Mouse (Mus musculus) liver, embryonic 13.5 days (tissue): ENCODE results near the gene D430019H16Rik. TPM values are rescaled to one million over a fixed set of nuclear protein-coding genes. Genes with fewer than 3 reads are reported as not detected.

Experiments used
- ATAC-seq: fragments of 200-750 bp; cut with Nextera tagmentation; 2 replicates; pipeline ENCODE4 v1.8.0; 2017; ENCODE audit warnings: low read depth, mild to moderate bottlenecking, moderate number of reproducible peaks, moderate library complexity
- DNase-seq: peaks from one replicate; pipeline ENCODE4 v3.0.0; 2022
- H3K27ac ChIP-seq: fragments of 300-500 bp; sonication (generic); 2 replicates; pipeline ENCODE4 v1.5.1; 2015; ENCODE audit warnings: moderate library complexity, mild to moderate bottlenecking, inconsistent platforms
- H3K27me3 ChIP-seq: fragments of 300-500 bp; sonication (generic); 2 replicates; pipeline ENCODE4 v1.6.1; 2015; ENCODE audit warnings: mild to moderate bottlenecking, inconsistent platforms
- H3K36me3 ChIP-seq: fragments of 300-500 bp; sonication (generic); 2 replicates; pipeline ENCODE4 v1.6.1; 2015; ENCODE audit warnings: mild to moderate bottlenecking, inconsistent platforms
- H3K4me1 ChIP-seq: fragments of 300-500 bp; sonication (generic); replicated peaks from 2 replicates; pipeline ENCODE4 v1.6.1; 2015; ENCODE audit warnings: inconsistent platforms
- H3K4me2 ChIP-seq: fragments of 300-500 bp; sonication (generic); 2 replicates; pipeline ENCODE4 v1.6.1; 2015; ENCODE audit warnings: inconsistent platforms, mild to moderate bottlenecking, moderate library complexity
- H3K4me3 ChIP-seq: fragments of 300-500 bp; sonication (generic); replicated peaks from 2 replicates; pipeline ENCODE4 v1.5.1; 2015; ENCODE audit warnings: mild to moderate bottlenecking, inconsistent platforms
- H3K9ac ChIP-seq: fragments of 300-500 bp; sonication (generic); 2 replicates; pipeline ENCODE4 v1.6.1; 2015; ENCODE audit warnings: mild to moderate bottlenecking, inconsistent platforms
- H3K9me3 ChIP-seq: fragments of 300-500 bp; sonication (generic); replicated peaks from 2 replicates; pipeline ENCODE4 v1.6.1; 2016; ENCODE audit warnings: inconsistent platforms
- WGBS: fragments of 180-500 bp; shearing (Covaris S2); methylation state at CpG from one replicate; pipeline ENCODE4 v1.1.7; 2015; ENCODE audit not compliant: insufficient replicate concordance; 5-methylcytosine and 5-hydroxymethylcytosine counted together
- polyA plus RNA-seq: library from polyadenylated mRNA; unstranded; fragments of >200 nt; fragmentation: Nextera tagmentation; extraction: Ambion mirVana; gene quantifications from 2 replicates; pipeline ENCODE4 v1.2.1, GENCODE M21; 2015

Gene D430019H16Rik
- 0.05 and 0.09 TPM in 2 replicates for polyA plus RNA-seq

DNA sequence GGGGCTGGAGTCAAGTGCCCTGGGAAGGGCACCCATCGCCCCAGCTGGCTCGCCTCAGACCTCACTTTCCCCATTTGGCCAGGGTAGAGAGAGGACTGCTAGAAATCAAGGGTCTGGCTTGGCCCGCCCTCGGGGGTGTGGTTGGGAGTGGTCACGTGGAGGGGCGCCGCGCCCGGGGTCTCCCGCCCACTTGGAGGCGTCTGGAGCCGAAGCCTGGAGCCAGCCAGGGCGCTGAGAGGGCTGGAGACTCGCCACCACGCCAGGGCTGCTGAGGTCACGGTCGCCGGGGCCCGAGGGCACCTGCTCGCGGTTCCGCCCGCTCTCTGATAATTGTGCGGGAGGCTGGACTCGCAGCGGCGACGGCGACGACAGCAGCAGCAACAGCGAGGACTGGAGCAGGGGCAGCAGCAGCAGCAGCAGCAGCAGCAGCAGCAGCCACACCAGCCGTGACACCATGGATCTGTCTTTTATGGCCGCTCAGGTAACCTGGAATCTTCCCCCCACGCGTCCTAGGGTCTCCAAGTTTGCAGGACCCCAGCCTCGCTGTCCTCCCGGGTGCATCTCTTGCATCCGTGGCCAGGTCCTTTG lies at the start of gene D430019H16Rik:
Gene D430019H16Rik, plus strand, starts transcription at position 187 of the 588 bp plus-strand sequence.
- peaks cover 8% of the 10 kb centered on the region; the same call in 1 of the 2 replicates for H3K4me1 ChIP-seq
- no peaks in the 10 kb centered on the region for H3K36me3 ChIP-seq
- H3K27ac ChIP-seq = no peak within 1 kb of the TSS
- ATAC-seq (no peak), DNase-seq (peak; percentile 11)
- under 1% methylated on average over 38 of the region's 38 CpGs for WGBS
- no peaks in the 10 kb centered on the region for H3K9me3 ChIP-seq
- H3K27me3 ChIP-seq = peaks cover 25% of the 10 kb centered on the region
- no peak within 1 kb of the TSS; the same call in 1 of the 2 replicates for H3K9ac ChIP-seq
- H3K4me2 ChIP-seq = peak within 1 kb of the TSS; percentile 59
- H3K4me3 ChIP-seq = peak within 1 kb of the TSS; percentile 44

DNA sequence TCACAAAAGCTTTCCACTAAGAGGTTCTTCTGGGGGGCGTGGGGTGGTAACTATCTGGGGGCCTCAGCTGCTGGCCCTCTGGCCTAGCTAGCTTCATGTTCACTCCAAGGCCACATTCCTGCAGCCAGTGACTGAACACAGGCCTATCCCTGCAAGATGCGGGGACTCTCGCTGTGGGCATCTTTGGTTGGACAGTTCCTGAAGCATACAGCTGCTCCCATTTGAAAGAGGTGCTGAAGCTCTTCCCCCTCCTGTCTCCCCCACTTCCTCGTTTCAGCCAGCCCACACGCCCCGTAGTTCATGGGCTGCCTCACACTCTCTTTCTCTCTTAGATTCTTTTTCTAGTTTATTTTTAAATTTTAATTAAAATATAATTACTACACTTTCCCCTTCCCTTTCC lies 47.6 kb upstream of the D430019H16Rik start:
- Histone ChIP-seq H3K36me3 (no peaks in the 10 kb centered on the region), H3K4me1 (no peaks in the 10 kb centered on the region), H3K9ac (no peak overlapping the region), H3K4me3 (no peak overlapping the region), H3K4me2 (no peak overlapping the region), H3K27me3 (no peaks in the 10 kb centered on the region), H3K27ac (no peak overlapping the region), H3K9me3 (no peaks in the 10 kb centered on the region)
- no peak for ATAC-seq
- no peak for DNase-seq
- WGBS = 25% methylated on average over 6 of the region's 6 CpGs

DNA sequence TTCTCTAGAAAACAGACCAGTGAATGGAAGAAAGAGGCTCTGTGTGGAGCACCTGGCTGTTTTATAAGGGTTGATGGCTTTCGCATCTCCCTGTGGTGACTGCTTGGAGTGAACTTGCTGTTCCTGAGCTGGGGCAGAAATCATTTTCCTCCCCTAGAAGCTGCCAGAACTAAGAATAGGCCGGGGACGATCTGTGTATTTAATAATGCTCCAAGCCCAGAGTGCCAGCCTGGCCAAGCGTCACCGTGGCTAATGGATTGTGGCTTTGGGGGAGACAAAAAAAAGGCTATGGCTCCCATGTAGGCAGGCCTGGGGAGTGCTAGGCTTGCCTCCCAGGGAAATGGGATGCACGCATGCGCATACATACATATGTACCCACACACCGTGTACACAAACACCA lies 39.7 kb upstream of the D430019H16Rik start:
- ATAC-seq (no peak), DNase-seq (no peak)
- Histone ChIP-seq H3K9ac (no peak overlapping the region), H3K36me3 (no peaks in the 10 kb centered on the region), H3K9me3 (no peaks in the 10 kb centered on the region), H3K4me3 (no peak overlapping the region), H3K27me3 (no peaks in the 10 kb centered on the region), H3K27ac (no peak overlapping the region), H3K4me2 (no peak overlapping the region), H3K4me1 (no peaks in the 10 kb centered on the region)
- 86% methylated on average over 8 of the region's 8 CpGs for WGBS

DNA sequence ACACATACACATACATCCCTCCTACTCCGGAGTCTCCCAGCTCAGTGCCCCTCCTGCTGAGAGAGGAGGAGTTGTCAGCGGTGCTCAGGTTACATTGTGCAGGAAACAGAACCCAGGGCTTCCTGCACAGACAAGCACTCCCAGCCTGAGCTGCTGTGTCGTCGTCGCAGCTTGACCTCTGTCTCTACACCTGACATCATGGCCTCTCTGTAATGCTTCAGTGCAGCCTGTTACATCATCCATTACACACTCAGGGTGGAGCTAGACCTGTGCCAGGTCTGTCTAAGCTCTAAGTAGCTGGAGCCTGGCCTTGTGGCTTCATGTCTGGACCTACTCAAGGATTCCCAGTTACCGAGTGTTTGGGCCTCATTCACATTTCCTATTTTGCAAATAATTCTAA lies 33.2 kb upstream of the D430019H16Rik start:
- no peaks in the 10 kb centered on the region for H3K4me1 ChIP-seq
- no peaks in the 10 kb centered on the region for H3K36me3 ChIP-seq
- ATAC-seq (no peak), DNase-seq (no peak)
- 29% methylated on average over 6 of the region's 6 CpGs for WGBS
- H3K9me3 ChIP-seq = no peaks in the 10 kb centered on the region
- no peak overlapping the region for H3K27ac ChIP-seq
- H3K4me2 ChIP-seq = no peak overlapping the region
- H3K4me3 ChIP-seq = no peak overlapping the region
- H3K27me3 ChIP-seq = no peaks in the 10 kb centered on the region
- H3K9ac ChIP-seq = no peak overlapping the region

DNA sequence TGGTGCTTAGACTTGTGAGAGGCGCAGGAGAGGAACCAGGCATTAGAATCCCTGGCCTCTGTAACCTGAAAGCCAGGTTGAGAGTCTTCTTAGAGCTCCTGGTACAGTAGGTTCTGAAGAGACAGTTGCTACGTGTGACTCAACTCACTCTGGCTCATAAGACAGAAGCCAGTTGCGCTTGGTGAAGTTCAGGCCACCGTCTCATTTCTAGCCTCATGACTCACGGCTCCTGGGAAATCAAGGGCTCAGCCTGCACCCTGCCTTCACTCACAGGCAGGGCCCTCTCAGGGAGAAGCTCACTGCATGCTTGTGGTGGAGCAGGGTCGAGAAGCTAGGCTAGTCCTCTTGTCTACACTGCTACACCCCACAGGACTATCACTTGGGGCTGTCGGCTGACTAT lies 27.1 kb upstream of the D430019H16Rik start:
- no peak for ATAC-seq
- 42% methylated on average over 7 of the region's 7 CpGs for WGBS
- no peaks in the 10 kb centered on the region for H3K9me3 ChIP-seq
- no peak overlapping the region for H3K4me2 ChIP-seq
- H3K4me3 ChIP-seq = no peak overlapping the region
- DNase-seq = no peak
- H3K36me3 ChIP-seq = no peaks in the 10 kb centered on the region
- H3K4me1 ChIP-seq = no peaks in the 10 kb centered on the region
- no peaks in the 10 kb centered on the region for H3K27me3 ChIP-seq
- no peak overlapping the region for H3K27ac ChIP-seq
- H3K9ac ChIP-seq = no peak overlapping the region

DNA sequence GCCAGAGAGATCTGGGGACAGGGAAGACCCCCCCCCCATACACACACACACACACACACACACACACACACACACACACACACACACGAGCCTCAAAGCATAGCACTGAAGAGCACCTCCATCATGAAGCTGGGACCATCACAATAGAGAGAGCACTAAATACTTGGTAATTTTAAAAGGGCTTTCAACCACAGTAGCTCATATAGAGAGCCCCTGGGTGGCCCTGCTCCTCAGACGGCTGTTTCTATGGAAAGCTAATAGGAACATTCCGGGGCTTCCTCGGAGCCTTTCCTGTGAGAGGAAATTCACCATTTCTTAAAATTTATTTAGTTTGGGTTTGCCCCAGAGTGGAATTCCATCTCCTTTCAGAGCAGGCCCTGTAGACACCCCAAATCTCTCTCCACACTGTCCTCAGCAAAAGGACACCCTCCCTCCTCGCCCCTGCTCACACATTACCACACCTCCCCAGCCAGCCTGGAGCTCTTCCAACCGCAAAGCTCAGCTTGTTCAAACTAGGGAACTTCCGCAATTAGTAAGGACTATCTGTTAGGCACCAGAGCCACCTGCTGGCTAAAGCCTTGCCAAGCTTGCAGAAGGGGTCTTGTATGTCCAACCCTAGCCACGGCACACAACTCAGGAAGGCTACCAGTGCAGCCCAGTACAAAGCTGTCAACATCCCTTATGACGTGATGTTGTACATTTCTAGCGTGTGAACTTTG lies 26.5 kb upstream of the D430019H16Rik start:
- H3K27me3 ChIP-seq = no peaks in the 10 kb centered on the region
- no peak overlapping the region for H3K4me3 ChIP-seq
- ATAC-seq (no peak), DNase-seq (peak; percentile 19)
- H3K4me2 ChIP-seq = no peak overlapping the region
- H3K36me3 ChIP-seq = no peaks in the 10 kb centered on the region
- no peaks in the 10 kb centered on the region for H3K9me3 ChIP-seq
- 25% methylated on average over 10 of the region's 10 CpGs for WGBS
- no peak overlapping the region for H3K27ac ChIP-seq
- no peaks in the 10 kb centered on the region for H3K4me1 ChIP-seq
- no peak overlapping the region for H3K9ac ChIP-seq

DNA sequence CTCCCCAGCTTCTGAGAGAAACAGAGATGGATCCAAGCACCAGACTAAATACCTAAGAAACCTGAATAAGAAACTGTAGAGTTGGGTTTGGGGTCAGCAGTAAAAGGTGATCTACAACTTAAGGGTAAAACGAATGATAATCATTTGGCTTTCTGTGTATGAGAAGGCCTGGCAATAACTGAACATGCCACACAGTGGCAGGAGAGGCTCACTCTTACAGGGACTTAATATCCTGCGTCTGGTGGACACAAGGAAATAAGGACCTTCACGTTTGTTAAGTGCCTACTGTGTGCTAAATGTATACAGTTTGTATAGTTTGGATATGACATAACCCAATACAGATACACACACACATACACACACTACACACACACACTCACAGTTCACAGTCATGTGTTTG lies 21.8 kb upstream of the D430019H16Rik start:
- ATAC-seq (no peak), DNase-seq (no peak)
- WGBS = 35% methylated on average over 3 of the region's 3 CpGs

DNA sequence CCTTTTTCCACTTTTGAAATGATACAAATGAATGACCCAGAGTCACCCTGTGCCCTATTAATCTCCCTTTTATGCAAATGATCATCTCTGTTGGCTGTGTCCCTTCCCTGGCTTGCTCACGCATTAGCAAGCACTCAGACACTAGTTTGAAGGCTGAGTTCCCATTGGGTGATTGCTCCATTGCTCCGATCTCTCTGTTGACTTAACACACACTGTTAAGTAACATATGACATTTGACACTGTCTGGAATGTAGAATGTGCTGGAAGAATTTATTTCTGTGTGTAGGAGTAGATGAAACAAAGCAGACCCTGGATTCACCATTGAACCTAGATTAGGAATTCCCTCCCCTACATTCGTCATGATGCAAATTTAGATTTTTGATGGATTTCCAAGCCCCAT lies 20.8 kb upstream of the D430019H16Rik start:
- DNase-seq = no peak
- 59% methylated on average over 3 of the region's 3 CpGs for WGBS

More for the DNA sequence above, 21.8 kb upstream of the D430019H16Rik start:
- Histone ChIP-seq H3K27ac (no peak overlapping the region), H3K4me3 (no peak overlapping the region), H3K9me3 (no peaks in the 10 kb centered on the region), H3K36me3 (no peaks in the 10 kb centered on the region), H3K4me2 (no peak overlapping the region), H3K4me1 (no peaks in the 10 kb centered on the region), H3K27me3 (no peaks in the 10 kb centered on the region), H3K9ac (no peak overlapping the region)

DNA sequence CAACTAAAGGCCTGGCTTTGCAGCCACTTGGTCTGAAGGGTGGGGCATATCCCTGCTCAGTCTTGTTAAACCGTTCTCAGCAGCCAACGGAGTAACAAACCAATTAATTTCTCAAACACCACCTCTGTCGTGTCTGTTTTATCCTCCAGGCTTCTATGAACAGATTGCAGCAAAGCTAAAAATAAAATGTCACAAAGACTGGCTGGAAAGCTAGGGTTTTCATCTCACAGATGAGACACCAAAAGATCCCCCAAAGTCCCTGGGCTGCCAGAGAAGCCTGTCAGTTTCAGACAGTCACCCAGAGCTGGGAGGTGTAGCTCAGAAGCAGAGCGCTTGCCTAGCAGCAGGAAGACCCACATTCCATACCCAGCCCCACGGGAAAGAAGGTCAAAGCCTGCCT lies 15.4 kb upstream of the D430019H16Rik start:
- ATAC-seq (no peak), DNase-seq (no peak)
- WGBS = 37% methylated on average over 5 of the region's 5 CpGs

More for the DNA sequence above, 20.8 kb upstream of the D430019H16Rik start:
- ATAC-seq = no peak
- no peaks in the 10 kb centered on the region for H3K36me3 ChIP-seq
- H3K9ac ChIP-seq = no peak overlapping the region
- H3K4me2 ChIP-seq = no peak overlapping the region
- H3K4me3 ChIP-seq = no peak overlapping the region
- no peak overlapping the region for H3K27ac ChIP-seq
- no peaks in the 10 kb centered on the region for H3K9me3 ChIP-seq
- no peaks in the 10 kb centered on the region for H3K27me3 ChIP-seq
- H3K4me1 ChIP-seq = no peaks in the 10 kb centered on the region

DNA sequence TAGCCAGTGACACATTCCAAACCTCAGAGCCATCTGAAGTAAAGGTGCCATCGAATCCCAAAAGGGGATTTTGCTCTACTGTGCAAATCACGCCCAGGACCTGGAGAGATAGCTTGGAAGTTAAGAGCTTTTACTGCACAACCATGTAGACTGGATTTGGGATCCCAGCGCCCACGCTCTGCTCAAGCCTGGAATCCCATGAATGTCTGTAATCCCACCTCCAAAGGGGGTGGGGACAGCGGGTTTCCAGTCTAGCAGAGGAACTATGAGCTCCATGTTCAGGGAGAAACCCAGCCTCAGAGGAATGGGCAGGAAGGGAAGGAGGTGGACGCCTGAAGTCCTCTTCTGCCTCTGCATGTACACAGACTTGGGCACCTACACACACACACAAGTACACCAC lies 13.7 kb upstream of the D430019H16Rik start:
- no peak for DNase-seq
- H3K27me3 ChIP-seq = no peaks in the 10 kb centered on the region
- no peak for ATAC-seq
- H3K27ac ChIP-seq = no peak overlapping the region
- WGBS = 58% methylated on average over 6 of the region's 6 CpGs
- no peak overlapping the region for H3K9ac ChIP-seq
- no peak overlapping the region for H3K4me3 ChIP-seq
- no peaks in the 10 kb centered on the region for H3K4me1 ChIP-seq
- H3K36me3 ChIP-seq = no peaks in the 10 kb centered on the region
- no peak overlapping the region for H3K4me2 ChIP-seq
- H3K9me3 ChIP-seq = no peaks in the 10 kb centered on the region

More for the DNA sequence above, 15.4 kb upstream of the D430019H16Rik start:
- H3K4me2 ChIP-seq = no peak overlapping the region
- H3K36me3 ChIP-seq = no peaks in the 10 kb centered on the region
- no peak overlapping the region for H3K9ac ChIP-seq
- no peak overlapping the region for H3K4me3 ChIP-seq
- H3K27me3 ChIP-seq = no peaks in the 10 kb centered on the region
- no peak overlapping the region for H3K27ac ChIP-seq
- no peaks in the 10 kb centered on the region for H3K4me1 ChIP-seq
- H3K9me3 ChIP-seq = no peaks in the 10 kb centered on the region

DNA sequence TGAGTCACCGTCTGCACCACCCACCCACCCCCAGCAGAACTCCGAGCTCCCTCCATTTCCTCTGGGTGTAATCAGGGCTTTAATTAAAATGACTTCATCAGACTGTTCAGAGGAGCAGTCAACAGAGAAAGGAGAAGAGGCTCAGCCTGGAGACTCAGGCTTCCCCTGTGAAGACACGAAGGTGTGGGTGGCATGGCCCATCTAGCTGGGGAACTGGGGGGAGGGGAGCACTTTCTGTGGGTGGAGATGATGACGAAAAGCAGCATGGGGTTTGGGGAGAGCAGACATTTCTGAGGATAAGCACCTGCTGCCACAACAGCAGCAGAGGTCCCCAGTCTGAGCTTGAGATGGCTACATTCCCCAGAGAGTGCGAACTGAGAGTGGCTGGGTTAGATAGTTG lies 10.1 kb upstream of the D430019H16Rik start:
- Histone ChIP-seq H3K27ac (no peak overlapping the region), H3K36me3 (no peaks in the 10 kb centered on the region), H3K4me1 (no peaks in the 10 kb centered on the region), H3K4me3 (no peak overlapping the region), H3K27me3 (no peaks in the 10 kb centered on the region), H3K9ac (no peak overlapping the region), H3K9me3 (no peaks in the 10 kb centered on the region), H3K4me2 (no peak overlapping the region)
- WGBS = 47% methylated on average over 5 of the region's 5 CpGs
- no peak for DNase-seq
- ATAC-seq = no peak

DNA sequence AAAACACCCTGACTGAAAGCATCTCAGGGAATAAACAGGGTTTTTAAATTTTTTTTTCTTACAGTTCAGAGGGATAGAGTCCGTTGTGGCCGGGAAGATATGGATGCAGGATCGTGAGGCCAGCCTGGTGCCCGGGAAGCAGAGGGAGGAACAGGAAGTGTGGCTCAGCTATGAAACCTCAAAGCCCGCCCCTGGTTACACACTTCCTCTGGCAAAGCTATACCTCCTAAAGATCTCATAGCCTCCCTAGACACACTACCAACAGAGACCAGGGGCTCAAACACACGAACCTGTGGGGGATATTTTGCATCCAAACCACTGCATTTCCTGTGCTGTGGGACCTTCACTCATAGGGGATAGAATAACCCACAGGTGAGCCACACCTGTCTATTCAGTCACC lies 7.9 kb upstream of the D430019H16Rik start:
- Histone ChIP-seq H3K4me2 (no peak overlapping the region), H3K36me3 (no peaks in the 10 kb centered on the region), H3K9ac (no peak overlapping the region), H3K9me3 (no peaks in the 10 kb centered on the region), H3K27me3 (no peaks in the 10 kb centered on the region), H3K4me3 (no peak overlapping the region), H3K27ac (no peak overlapping the region), H3K4me1 (no peaks in the 10 kb centered on the region)
- DNase-seq (no peak), ATAC-seq (no peak)
- WGBS = 23% methylated on average over 6 of the region's 6 CpGs
